Mouse (Mus musculus): ENCODE measurements around the gene Fam117a. TPM values are rescaled to one million over a fixed set of nuclear protein-coding genes. Genes with fewer than 3 reads are reported as not detected.
A peak's percentile ranks its signal among the peaks of the same experiment; 100 is the strongest.

The Fam117a gene
- polyA plus RNA-seq, 1 experiment from 2014 or later = 81.3 TPM

GRCm38 (mm10) chr11:95309510-95310006 is 27.3 kb upstream of the Fam117a start:
- H3K9me3 ChIP-seq (replicated peaks; ENCODE audit: control insufficient read depth, low read length) = no peaks in the 10 kb centered on the region
- no peaks in the 10 kb centered on the region for H3K27me3 ChIP-seq (ENCODE audit: control insufficient read depth, insufficient read depth, low read depth, low read length)
- H3K4me1 ChIP-seq (ENCODE audit: control insufficient read depth, low read depth, low read length) = peaks cover 28% of the 10 kb centered on the region
- peak overlapping the region; percentile 96 for H3K4me2 ChIP-seq (ENCODE audit: low read depth, low read length)
- H3K9ac ChIP-seq (ENCODE audit: low read depth, low read length) = peak overlapping the region; percentile 100
- ATAC-seq (ENCODE audit: low read depth) = peak; percentile 91
- 0% methylated on average over 37 of the region's 37 CpGs for WGBS (ENCODE audit: insufficient replicate concordance)
- H3K36me3 ChIP-seq (ENCODE audit: control insufficient read depth, insufficient read depth) = peaks cover 16% of the 10 kb centered on the region
- H3K4me3 ChIP-seq (ENCODE audit: low read depth, low read length) = peak overlapping the region; percentile 99
- peak overlapping the region; percentile 99 for H3K27ac ChIP-seq (ENCODE audit: low read length)

DNA sequence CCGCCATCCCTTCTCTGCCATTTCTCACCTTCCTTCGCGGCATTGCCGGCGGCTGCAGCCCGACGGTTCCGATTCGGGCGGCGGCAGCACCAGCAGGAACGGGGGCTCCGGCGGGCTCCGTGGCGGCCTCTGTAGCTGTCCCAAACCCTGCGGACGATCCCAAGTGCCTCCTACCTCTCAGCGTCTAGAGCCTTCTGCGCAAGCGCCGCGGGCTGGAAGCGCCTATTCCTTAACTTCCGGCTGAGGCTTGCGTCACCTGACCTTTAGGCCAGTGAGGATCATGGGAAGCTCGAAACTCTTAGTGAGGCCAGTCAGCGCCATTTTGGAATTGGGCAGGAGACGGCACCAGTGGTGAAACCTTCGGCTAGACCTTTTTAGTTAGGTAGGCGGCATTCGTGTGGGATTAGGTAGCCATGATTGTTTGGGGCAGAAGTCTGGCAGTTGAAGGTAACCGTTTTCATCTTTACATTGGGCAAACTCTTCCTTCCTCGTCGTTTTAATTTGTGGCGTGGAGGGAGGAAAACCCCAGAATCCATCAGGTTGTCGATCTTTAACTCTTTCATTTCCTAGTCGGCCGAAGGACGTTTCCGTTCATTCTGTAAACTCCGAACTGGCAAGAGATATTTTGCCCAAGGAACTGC is 26.7 kb upstream of the Fam117a start, which contains the start of gene Kat7:
Kat7 (minus strand) TSS at position 240 of the 641 bp plus-strand sequence.
- H3K27me3 ChIP-seq (ENCODE audit: control insufficient read depth, insufficient read depth, low read depth, low read length) = no peaks in the 10 kb centered on the region
- peak within 1 kb of the TSS; percentile 96 for H3K4me2 ChIP-seq (ENCODE audit: low read depth, low read length)
- H3K4me3 ChIP-seq (ENCODE audit: low read depth, low read length) = peak within 1 kb of the TSS; percentile 99
- WGBS (ENCODE audit: insufficient replicate concordance) = under 1% methylated on average over 42 of the region's 42 CpGs
- ATAC-seq (ENCODE audit: low read depth) = peak; percentile 85
- H3K9ac ChIP-seq (ENCODE audit: low read depth, low read length) = peak within 1 kb of the TSS; percentile 100
- peak within 1 kb of the TSS; percentile 99 for H3K27ac ChIP-seq (ENCODE audit: low read length)
- no peaks in the 10 kb centered on the region for H3K9me3 ChIP-seq (replicated peaks; ENCODE audit: control insufficient read depth, low read length)
- peaks cover 28% of the 10 kb centered on the region for H3K4me1 ChIP-seq (ENCODE audit: control insufficient read depth, low read depth, low read length)
- H3K36me3 ChIP-seq (ENCODE audit: control insufficient read depth, insufficient read depth) = peaks cover 13% of the 10 kb centered on the region

DNA sequence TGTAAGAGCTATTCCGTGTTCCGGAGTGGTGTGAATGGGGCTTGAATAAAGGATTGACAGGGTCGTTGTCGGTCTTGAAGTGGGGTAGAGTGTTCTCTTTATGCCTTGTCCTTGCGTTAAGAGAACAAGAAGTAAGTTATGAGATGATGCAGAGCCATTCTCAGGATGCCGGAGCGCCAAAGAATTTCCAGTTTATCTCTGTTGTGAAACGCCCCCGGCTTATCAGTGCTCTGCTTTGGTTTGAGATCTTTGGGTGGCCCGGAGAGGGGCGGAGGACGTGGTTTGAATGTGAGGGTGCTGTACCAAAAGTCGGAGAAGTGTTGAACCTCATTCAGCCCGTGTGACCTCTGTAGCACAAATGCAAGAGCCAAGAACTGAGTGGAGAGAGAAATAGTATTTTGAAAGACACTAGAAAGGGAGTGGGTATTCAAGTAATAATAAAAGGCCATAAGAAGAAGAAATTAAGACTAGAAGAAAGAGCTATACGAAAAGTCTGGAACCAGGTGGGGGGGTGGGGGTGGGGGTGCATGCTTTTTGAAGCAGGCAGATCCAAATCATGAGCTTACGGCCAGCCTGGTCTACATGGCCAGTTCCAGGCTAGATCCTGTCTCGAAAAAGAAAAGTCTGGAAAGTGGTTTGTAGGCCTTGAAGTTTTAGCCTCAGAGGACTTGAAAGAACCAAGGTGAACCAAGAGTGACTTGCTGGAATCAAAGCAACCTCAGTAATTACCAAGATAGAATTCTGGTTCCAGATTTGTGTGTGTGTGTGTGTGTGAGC is 26.0 kb upstream of the Fam117a start:
- Histone ChIP-seq H3K36me3 (ENCODE audit: control insufficient read depth, insufficient read depth) (peaks cover 7% of the 10 kb centered on the region), H3K4me3 (ENCODE audit: low read depth, low read length) (peak overlapping the region; percentile 99), H3K27ac (ENCODE audit: low read length) (peak overlapping the region; percentile 99), H3K9ac (ENCODE audit: low read depth, low read length) (peak overlapping the region; percentile 75), H3K27me3 (ENCODE audit: control insufficient read depth, insufficient read depth, low read depth, low read length) (no peaks in the 10 kb centered on the region), H3K4me2 (ENCODE audit: low read depth, low read length) (peak overlapping the region; percentile 76), H3K9me3 (replicated peaks; ENCODE audit: control insufficient read depth, low read length) (no peaks in the 10 kb centered on the region), H3K4me1 (ENCODE audit: control insufficient read depth, low read depth, low read length) (peaks cover 28% of the 10 kb centered on the region)
- WGBS (ENCODE audit: insufficient replicate concordance) = 6% methylated on average over 17 of the region's 17 CpGs
- ATAC-seq (ENCODE audit: low read depth) = no peak

DNA sequence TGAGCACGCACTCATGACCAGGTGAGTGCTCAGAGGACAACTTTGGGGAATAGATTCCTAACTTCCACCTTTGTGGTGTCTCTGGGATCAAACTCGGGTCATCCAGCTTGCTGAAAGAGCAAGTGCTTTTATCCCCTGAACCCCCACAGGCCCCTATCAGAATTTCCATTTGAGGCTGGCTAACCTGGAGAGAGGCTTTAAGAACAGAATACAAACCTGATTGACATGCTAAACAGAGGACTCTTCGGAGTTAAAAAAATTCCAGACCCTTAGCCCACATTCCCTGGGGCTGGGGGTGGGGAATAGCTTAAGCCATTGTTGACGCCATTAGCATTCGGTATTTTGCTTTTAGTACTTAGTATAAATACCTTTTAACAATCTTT is 25.4 kb upstream of the Fam117a start:
- H3K27ac ChIP-seq (ENCODE audit: low read length) = no peak overlapping the region; the same call in 1 of the 2 replicates
- WGBS (ENCODE audit: insufficient replicate concordance) = 63% methylated on average over 5 of the region's 5 CpGs

GRCm38 (mm10) chr11:95315215-95315955 is 21.4 kb upstream of the Fam117a start:
- Histone ChIP-seq H3K9me3 (replicated peaks; ENCODE audit: control insufficient read depth, low read length) (no peaks in the 10 kb centered on the region), H3K4me1 (ENCODE audit: control insufficient read depth, low read depth, low read length) (peaks cover 33% of the 10 kb centered on the region), H3K36me3 (ENCODE audit: control insufficient read depth, insufficient read depth) (no peaks in the 10 kb centered on the region), H3K27me3 (ENCODE audit: control insufficient read depth, insufficient read depth, low read depth, low read length) (no peaks in the 10 kb centered on the region), H3K9ac (ENCODE audit: low read depth, low read length) (no peak overlapping the region), H3K4me3 (ENCODE audit: low read depth, low read length) (no peak overlapping the region), H3K4me2 (ENCODE audit: low read depth, low read length) (no peak overlapping the region), H3K27ac (ENCODE audit: low read length) (no peak overlapping the region)
- no peak for ATAC-seq (ENCODE audit: low read depth)
- 71% methylated on average over 7 of the region's 7 CpGs for WGBS (ENCODE audit: insufficient replicate concordance)

More for the DNA sequence above, 25.4 kb upstream of the Fam117a start:
- peak overlapping the region; percentile 99 for H3K4me3 ChIP-seq (ENCODE audit: low read depth, low read length)
- ATAC-seq (ENCODE audit: low read depth) = no peak
- no peaks in the 10 kb centered on the region for H3K27me3 ChIP-seq (ENCODE audit: control insufficient read depth, insufficient read depth, low read depth, low read length)
- H3K4me2 ChIP-seq (ENCODE audit: low read depth, low read length) = peak overlapping the region; percentile 76
- H3K36me3 ChIP-seq (ENCODE audit: control insufficient read depth, insufficient read depth) = peaks cover under 1% of the 10 kb centered on the region; the same call in 1 of the 2 replicates
- H3K9ac ChIP-seq (ENCODE audit: low read depth, low read length) = peak overlapping the region; percentile 75
- H3K4me1 ChIP-seq (ENCODE audit: control insufficient read depth, low read depth, low read length) = peaks cover 25% of the 10 kb centered on the region
- no peaks in the 10 kb centered on the region for H3K9me3 ChIP-seq (replicated peaks; ENCODE audit: control insufficient read depth, low read length)

- Histone ChIP-seq H3K27me3 (ENCODE audit: control insufficient read depth, insufficient read depth, low read depth, low read length) (no peaks in the 10 kb centered on the region), H3K36me3 (ENCODE audit: control insufficient read depth, insufficient read depth) (no peaks in the 10 kb centered on the region), H3K4me1 (ENCODE audit: control insufficient read depth, low read depth, low read length) (peaks cover 28% of the 10 kb centered on the region), H3K27ac (ENCODE audit: low read length) (peak overlapping the region; percentile 81), H3K9me3 (replicated peaks; ENCODE audit: control insufficient read depth, low read length) (no peaks in the 10 kb centered on the region), H3K4me2 (ENCODE audit: low read depth, low read length) (peak overlapping the region; percentile 18), H3K4me3 (ENCODE audit: low read depth, low read length) (0 out of 2 replicates have a peak overlapping the region, but pooled peaks have one; percentile 31), H3K9ac (ENCODE audit: low read depth, low read length) (0 out of 2 replicates have a peak overlapping the region, but pooled peaks have one; percentile 30)
- peak; percentile 74 for ATAC-seq (ENCODE audit: low read depth)
- 27% methylated on average over 9 of the region's 9 CpGs for WGBS (ENCODE audit: insufficient replicate concordance)
These were observed 18.7 kb upstream of the Fam117a start for GRCm38 (mm10) chr11:95318116-95318515.

- H3K9me3 ChIP-seq (replicated peaks; ENCODE audit: control insufficient read depth, low read length) = no peaks in the 10 kb centered on the region
- ATAC-seq (ENCODE audit: low read depth) = peak; percentile 27; the same call in 1 of the 2 replicates
- no peak overlapping the region for H3K4me3 ChIP-seq (ENCODE audit: low read depth, low read length)
- 0 out of 2 replicates have a peak overlapping the region, but pooled peaks have one; percentile 6 for H3K4me2 ChIP-seq (ENCODE audit: low read depth, low read length)
- no peaks in the 10 kb centered on the region for H3K36me3 ChIP-seq (ENCODE audit: control insufficient read depth, insufficient read depth)
- 27% methylated on average over 1 of the region's 1 CpGs for WGBS (ENCODE audit: insufficient replicate concordance)
- peak overlapping the region; percentile 28; the same call in 1 of the 2 replicates for H3K9ac ChIP-seq (ENCODE audit: low read depth, low read length)
- H3K4me1 ChIP-seq (ENCODE audit: control insufficient read depth, low read depth, low read length) = peaks cover 26% of the 10 kb centered on the region
- H3K27ac ChIP-seq (ENCODE audit: low read length) = peak overlapping the region; percentile 81
- H3K27me3 ChIP-seq (ENCODE audit: control insufficient read depth, insufficient read depth, low read depth, low read length) = no peaks in the 10 kb centered on the region
These were observed 17.3 kb upstream of the Fam117a start for GRCm38 (mm10) chr11:95319506-95319905.

GRCm38 (mm10) chr11:95320010-95320409 is 16.8 kb upstream of the Fam117a start:
- Histone ChIP-seq H3K4me3 (ENCODE audit: low read depth, low read length) (no peak overlapping the region), H3K4me1 (ENCODE audit: control insufficient read depth, low read depth, low read length) (peaks cover 26% of the 10 kb centered on the region), H3K9me3 (replicated peaks; ENCODE audit: control insufficient read depth, low read length) (no peaks in the 10 kb centered on the region), H3K36me3 (ENCODE audit: control insufficient read depth, insufficient read depth) (no peaks in the 10 kb centered on the region), H3K4me2 (ENCODE audit: low read depth, low read length) (peak overlapping the region; percentile 46), H3K27me3 (ENCODE audit: control insufficient read depth, insufficient read depth, low read depth, low read length) (no peaks in the 10 kb centered on the region), H3K9ac (ENCODE audit: low read depth, low read length) (no peak overlapping the region), H3K27ac (ENCODE audit: low read length) (peak overlapping the region; percentile 68)
- peak; percentile 93 for ATAC-seq (ENCODE audit: low read depth)
- 19% methylated on average over 1 of the region's 1 CpGs for WGBS (ENCODE audit: insufficient replicate concordance)
